Mouse (Mus musculus) G1E (cell line): ENCODE data around the gene Ccnd3.

ENCODE experiments used
- CTCF ChIP-seq: IDR thresholded peaks from 2 replicates; pipeline ENCODE4 v1.5.1; 2012; ENCODE audit warnings: low read depth, low read length, inconsistent platforms, mixed read lengths
- GATA1 ChIP-seq: IDR thresholded peaks from 2 replicates; pipeline ENCODE4 v1.6.1; 2012; ENCODE audit warnings: borderline replicate concordance, low read length, inconsistent platforms, mixed read lengths
- GATA2 ChIP-seq: IDR thresholded peaks from 2 replicates; pipeline ENCODE4 v1.6.1; 2012; ENCODE audit warnings: low read depth, low read length, inconsistent platforms, borderline replicate concordance
- POLR2AphosphoS5 ChIP-seq: IDR thresholded peaks from 2 replicates; pipeline ENCODE4 v1.6.1; 2012; ENCODE audit warnings: low read depth, low read length, inconsistent platforms; ENCODE audit not compliant: insufficient replicate concordance
- TAL1 ChIP-seq: conservative IDR thresholded peaks from 2 replicates; pipeline ENCODE4 v1.6.1; 2012; ENCODE audit warnings: low read depth, low read length, inconsistent platforms, mixed read lengths

DNA sequence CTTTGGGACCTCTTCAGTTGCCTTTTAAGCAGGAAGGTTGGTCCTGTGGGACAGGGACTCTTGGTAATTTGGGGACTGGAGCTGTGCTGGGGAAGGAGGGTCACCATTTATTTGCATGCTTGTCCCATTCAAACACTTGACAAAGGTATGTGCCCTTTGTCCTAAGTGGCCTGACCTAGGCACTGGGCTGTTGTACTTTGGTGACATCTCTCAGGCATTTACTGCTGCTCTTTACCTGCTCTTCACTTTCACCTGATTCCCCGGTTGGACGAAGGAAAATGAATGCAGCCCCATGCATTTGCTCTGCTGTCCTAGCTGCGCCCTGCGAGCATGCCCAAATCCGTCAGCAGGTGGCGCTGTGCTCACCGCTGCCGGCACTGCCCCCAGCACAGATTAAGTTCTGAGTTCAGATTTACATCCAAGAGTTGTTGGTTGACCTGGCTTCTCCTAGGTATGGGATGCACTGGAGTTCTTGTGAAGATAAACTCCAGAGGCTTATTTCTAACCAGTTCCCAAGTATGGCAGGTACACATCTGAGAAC lies 31.3 kb upstream of the Ccnd3 start:
- peak; percentile 90 for TF ChIP-seq CTCF
- no peak for TF ChIP-seq GATA1
- no peak for TF ChIP-seq POLR2AphosphoS5
- no peak for TF ChIP-seq TAL1
- TF ChIP-seq GATA2, result no peak
